Mouse (Mus musculus) thymus, postnatal 0 days (tissue): ENCODE data around the gene Fbxw7. TPM values are rescaled to one million over a fixed set of nuclear protein-coding genes. Genes with fewer than 3 reads are reported as not detected.
A peak's percentile ranks its signal among the peaks of the same experiment; 100 is the strongest.

Experiments
- DNase-seq: peaks from one replicate; pipeline ENCODE4 v3.0.0-alpha.2; 2015; ENCODE audit warnings: low spot score
- polyA plus RNA-seq: library from polyadenylated mRNA; unstranded; fragments of >200 nt; fragmentation: Nextera tagmentation; extraction: Ambion mirVana; gene quantifications from 2 replicates; pipeline ENCODE4 v1.2.1, GENCODE M21; 2015

The Fbxw7 gene
- polyA plus RNA-seq, 1 experiment from 2014 or later = 18.2 TPM

GRCm38 (mm10) chr3:84889648-84890047 is 74.6 kb downstream of the Fbxw7 start:
- peak; percentile 46 for DNase-seq

GRCm38 (mm10) chr3:84890983-84891382 is 75.9 kb downstream of the Fbxw7 start:
- no peak for DNase-seq

- no peak for DNase-seq
These were observed 82.9 kb downstream of the Fbxw7 start for GRCm38 (mm10) chr3:84897952-84898351.

- peak; percentile 70 for DNase-seq
These were observed 91.5 kb downstream of the Fbxw7 start for GRCm38 (mm10) chr3:84906528-84906927.

- no peak for DNase-seq
These were observed 99.2 kb downstream of the Fbxw7 start for GRCm38 (mm10) chr3:84914284-84914683.

GRCm38 (mm10) chr3:84917903-84918679 is 103.0 kb downstream of the Fbxw7 start:
- DNase-seq = no peak

GRCm38 (mm10) chr3:84921704-84922420 is 106.8 kb downstream of the Fbxw7 start:
- DNase-seq = peak; percentile 9

- no peak for DNase-seq
These were observed 108.2 kb downstream of the Fbxw7 start for GRCm38 (mm10) chr3:84923256-84923655.

GRCm38 (mm10) chr3:84923670-84924069 is 108.6 kb downstream of the Fbxw7 start:
- DNase-seq = no peak

GRCm38 (mm10) chr3:84925229-84925628 is 110.2 kb downstream of the Fbxw7 start:
- DNase-seq = no peak

GRCm38 (mm10) chr3:84926140-84926539 is 111.1 kb downstream of the Fbxw7 start:
- DNase-seq = no peak

- DNase-seq = no peak
These were observed 112.2 kb downstream of the Fbxw7 start for GRCm38 (mm10) chr3:84927168-84927794.

GRCm38 (mm10) chr3:84927901-84928300 is 112.8 kb downstream of the Fbxw7 start:
- no peak for DNase-seq

GRCm38 (mm10) chr3:84929171-84929570 is 114.1 kb downstream of the Fbxw7 start:
- no peak for DNase-seq

- no peak for DNase-seq
These were observed 115.6 kb downstream of the Fbxw7 start for GRCm38 (mm10) chr3:84930683-84931082.

GRCm38 (mm10) chr3:84935729-84936128 is 120.7 kb downstream of the Fbxw7 start:
- no peak for DNase-seq

- no peak for DNase-seq
These were observed 121.2 kb downstream of the Fbxw7 start for GRCm38 (mm10) chr3:84936252-84936651.

GRCm38 (mm10) chr3:84936956-84937355 is 121.9 kb downstream of the Fbxw7 start:
- DNase-seq = no peak

GRCm38 (mm10) chr3:84937360-84938355 is 122.6 kb downstream of the Fbxw7 start:
- no peak for DNase-seq

GRCm38 (mm10) chr3:84944933-84945332 is 129.9 kb downstream of the Fbxw7 start:
- DNase-seq = no peak

- no peak for DNase-seq
These were observed 131.3 kb downstream of the Fbxw7 start for GRCm38 (mm10) chr3:84946381-84946780.
